Mouse (Mus musculus): Measurements from ENCODE around the gene Cox8a. TPM values are rescaled to one million over a fixed set of nuclear protein-coding genes. Genes with fewer than 3 reads are reported as not detected.

Gene Cox8a
- total and polyA plus RNA-seq, 3 experiments, result 745 to 1,213 TPM; not detected in 1

- H3K79me2 ChIP-seq (ENCODE audit: control insufficient read depth, insufficient read depth, low read length, poor library complexity), result peaks cover 5% of the 10 kb centered on the region
- H3K27me3 ChIP-seq (ENCODE audit: control insufficient read depth in 1 of 2, insufficient read depth in 2 of 2, low read length in 2 of 2), result no peaks in the 10 kb centered on the region
- peaks cover 0 to 4% of the 10 kb centered on the region in 2 experiments; a peak in 1 of 4 replicates for H3K36me3 ChIP-seq (ENCODE audit: control insufficient read depth in 1 of 2, insufficient read depth in 2 of 2, low read length in 2 of 2)
- peak overlapping the region; percentile 71 for H3K9ac ChIP-seq (ENCODE audit: control insufficient read depth, low read depth, low read length, poor library complexity, severe bottlenecking)
- H3K4me3 ChIP-seq (ENCODE audit: control insufficient read depth in 1 of 2, insufficient read depth in 1 of 2, low read depth in 2 of 2, low read length in 2 of 2), result peak overlapping the region; percentile 59 to 92
- peak overlapping the region; percentile 44 for H3K27ac ChIP-seq (ENCODE audit: control insufficient read depth, low read depth, low read length)
- TF ChIP-seq MXI1 (IDR thresholded peaks at IDR 0.05; ENCODE audit: low read depth, low read length) (peak; percentile 14; the same call in 1 of the 2 replicates), ZC3H11A (IDR thresholded peaks at IDR 0.05; ENCODE audit: low read depth, low read length) (no peak), MAZ (IDR thresholded peaks at IDR 0.05; ENCODE audit: low read depth, low read length) (peak; percentile 55)
- H3K4me1 ChIP-seq (ENCODE audit: control insufficient read depth in 1 of 2, insufficient read depth in 2 of 2, low read length in 2 of 2), result peaks cover 0 to 29% of the 10 kb centered on the region in 2 experiments; a peak in 3 of 4 replicates
- H3K9me3 ChIP-seq (replicated peaks; ENCODE audit: insufficient read depth, low read length), result no peaks in the 10 kb centered on the region
- peak; percentile 61 for DNase-seq (ENCODE audit: low read depth, low spot score)
Measured at GRCm38 (mm10) chr19:7266421-7266831, 49.0 kb upstream of the Cox8a start.

- Histone ChIP-seq H3K79me2 (ENCODE audit: control insufficient read depth, insufficient read depth, low read length, poor library complexity) (peaks cover 5% of the 10 kb centered on the region), H3K27ac (ENCODE audit: control insufficient read depth, low read depth, low read length) (peak overlapping the region; percentile 44), H3K4me3 (ENCODE audit: control insufficient read depth in 1 of 2, insufficient read depth in 1 of 2, low read depth in 2 of 2, low read length in 2 of 2) (peak overlapping the region; percentile 2 to 40; a peak in 2 of 4 replicates), H3K36me3 (ENCODE audit: control insufficient read depth in 1 of 2, insufficient read depth in 2 of 2, low read length in 2 of 2) (peaks cover 0 to 4% of the 10 kb centered on the region in 2 experiments; a peak in 1 of 4 replicates), H3K9ac (ENCODE audit: control insufficient read depth, low read depth, low read length, poor library complexity, severe bottlenecking) (peak overlapping the region; percentile 71), H3K9me3 (replicated peaks; ENCODE audit: insufficient read depth, low read length) (no peaks in the 10 kb centered on the region), H3K27me3 (ENCODE audit: control insufficient read depth in 1 of 2, insufficient read depth in 2 of 2, low read length in 2 of 2) (no peaks in the 10 kb centered on the region), H3K4me1 (ENCODE audit: control insufficient read depth in 1 of 2, insufficient read depth in 2 of 2, low read length in 2 of 2) (peaks cover 0 to 29% of the 10 kb centered on the region in 2 experiments; a peak in 3 of 4 replicates)
- peak; percentile 66 for DNase-seq (ENCODE audit: low read depth, low spot score)
- TF ChIP-seq NELFE (IDR thresholded peaks at IDR 0.05; ENCODE audit: low read depth, low read length), result no peak
- TF ChIP-seq CHD2 (IDR thresholded peaks at IDR 0.05; ENCODE audit: low read length), result no peak
- TF ChIP-seq USF2 (IDR thresholded peaks at IDR 0.05; ENCODE audit: borderline replicate concordance in 1 of 2, insufficient read depth in 1 of 2, low read depth in 1 of 2, low read length in 2 of 2), result no peak
- no peak for TF ChIP-seq RAD21 (IDR thresholded peaks at IDR 0.05; ENCODE audit: low read depth, low read length)
- no peak for TF ChIP-seq CTCF (IDR thresholded peaks at IDR 0.05 in 2 of 3, conservative IDR thresholded peaks at IDR 0.05 in 1 of 3; ENCODE audit: control insufficient read depth in 1 of 3, insufficient read depth in 1 of 3, low read depth in 2 of 3, low read length in 3 of 3, poor library complexity in 1 of 3, severe bottlenecking in 1 of 3)
- TF ChIP-seq EP300 (IDR thresholded peaks at IDR 0.05; ENCODE audit: low read depth in 1 of 2, low read length in 2 of 2), result no peak
- peak; percentile 74; the same call in 1 of the 2 replicates for TF ChIP-seq MYC (IDR thresholded peaks at IDR 0.05; ENCODE audit: low read depth, low read length)
- no peak for TF ChIP-seq TCF12 (IDR thresholded peaks at IDR 0.05; ENCODE audit: low read depth, low read length)
- no peak for TF ChIP-seq ZKSCAN1 (IDR thresholded peaks at IDR 0.05; ENCODE audit: low read depth, low read length)
- no peak for TF ChIP-seq ZMIZ1 (IDR thresholded peaks at IDR 0.05; ENCODE audit: low read depth, low read length)
- TF ChIP-seq ETS1 (IDR thresholded peaks at IDR 0.05; ENCODE audit: low read depth, low read length), result peak; percentile 22; the same call in 1 of the 2 replicates
- TF ChIP-seq MAX (IDR thresholded peaks at IDR 0.05; ENCODE audit: low read length), result peak; percentile 79
- no peak for TF ChIP-seq HCFC1 (IDR thresholded peaks at IDR 0.05; ENCODE audit: low read depth, low read length)
- TF ChIP-seq ZC3H11A (IDR thresholded peaks at IDR 0.05; ENCODE audit: low read depth, low read length), result no peak
- TF ChIP-seq SMC3 (IDR thresholded peaks at IDR 0.05; ENCODE audit: low read depth, low read length), result no peak
- TF ChIP-seq KAT2A (conservative IDR thresholded peaks at IDR 0.05; ENCODE audit: low read depth, low read length), result no peak
- peak; percentile 72 for TF ChIP-seq MXI1 (IDR thresholded peaks at IDR 0.05; ENCODE audit: low read depth, low read length)
- TF ChIP-seq ELF1 (IDR thresholded peaks at IDR 0.05; ENCODE audit: low read depth, low read length), result no peak
- no peak for TF ChIP-seq GABPA (IDR thresholded peaks at IDR 0.05; ENCODE audit: low read depth, low read length)
- no peak; the same call in 1 of the 2 replicates for TF ChIP-seq MAZ (IDR thresholded peaks at IDR 0.05; ENCODE audit: low read depth, low read length)
- TF ChIP-seq NRF1 (IDR thresholded peaks at IDR 0.05; ENCODE audit: insufficient read depth, low read depth, low read length, poor library complexity, severe bottlenecking), result no peak
- TF ChIP-seq TBP (IDR thresholded peaks at IDR 0.05; ENCODE audit: low read depth, low read length), result no peak
- TF ChIP-seq BHLHE40 (IDR thresholded peaks at IDR 0.05; ENCODE audit: borderline replicate concordance, low read depth, low read length), result no peak
- no peak for TF ChIP-seq CHD1 (IDR thresholded peaks at IDR 0.05; ENCODE audit: low read depth, low read length)
- no peak for TF ChIP-seq JUND (IDR thresholded peaks at IDR 0.05; ENCODE audit: low read depth, low read length)
- TF ChIP-seq ZNF384 (IDR thresholded peaks at IDR 0.05; ENCODE audit: low read depth, low read length), result no peak
- TF ChIP-seq TAL1 (IDR thresholded peaks at IDR 0.05; ENCODE audit: low read length), result no peak
- TF ChIP-seq USF1 (IDR thresholded peaks at IDR 0.05; ENCODE audit: low read depth, low read length), result peak; percentile 84
- no peak for TF ChIP-seq POLR2AphosphoS5 (IDR thresholded peaks at IDR 0.05; ENCODE audit: borderline replicate concordance, low read depth, low read length)
Measured at GRCm38 (mm10) chr19:7265478-7266191, 48.2 kb upstream of the Cox8a start.

Measured in MEL (cell line).